Mouse (Mus musculus): Measurements from ENCODE around the gene Ndel1. TPM values are rescaled to one million over a fixed set of nuclear protein-coding genes. Genes with fewer than 3 reads are reported as not detected.
"Not testable (repeated sequence)": the region's sequence is repeated elsewhere in the genome, so short reads cannot be mapped to it uniquely, and the experiment has no call there.

Ndel1 gene
- polyA plus RNA-seq, 1 experiment from 2014 or later = 68.7 TPM

GRCm38 (mm10) chr11:68857329-68857728 is 14.3 kb downstream of the Ndel1 start:
- H3K27ac ChIP-seq = no peak overlapping the region
- H3K27me3 ChIP-seq (ENCODE audit: insufficient read depth, poor library complexity, severe bottlenecking) = no peaks in the 10 kb centered on the region
- no peaks in the 10 kb centered on the region for H3K9me3 ChIP-seq
- H3K4me1 ChIP-seq = peaks cover 11% of the 10 kb centered on the region
- H3K4me3 ChIP-seq = no peak overlapping the region
- no peaks in the 10 kb centered on the region for H3K36me3 ChIP-seq
- WGBS = 71% methylated on average over 3 of the region's 3 CpGs
- no peak for DNase-seq (ENCODE audit: low spot score)

- H3K36me3 ChIP-seq = no peaks in the 10 kb centered on the region
- no peaks in the 10 kb centered on the region for H3K9me3 ChIP-seq
- peaks cover 24% of the 10 kb centered on the region for H3K4me1 ChIP-seq
- no peak overlapping the region for H3K27ac ChIP-seq
- no peak for DNase-seq (ENCODE audit: low spot score)
- no peak overlapping the region for H3K4me3 ChIP-seq
- 86% methylated on average over 3 of the region's 3 CpGs for WGBS
- H3K27me3 ChIP-seq (ENCODE audit: insufficient read depth, poor library complexity, severe bottlenecking) = no peaks in the 10 kb centered on the region
These were observed 17.0 kb downstream of the Ndel1 start for GRCm38 (mm10) chr11:68854621-68855020.

DNA sequence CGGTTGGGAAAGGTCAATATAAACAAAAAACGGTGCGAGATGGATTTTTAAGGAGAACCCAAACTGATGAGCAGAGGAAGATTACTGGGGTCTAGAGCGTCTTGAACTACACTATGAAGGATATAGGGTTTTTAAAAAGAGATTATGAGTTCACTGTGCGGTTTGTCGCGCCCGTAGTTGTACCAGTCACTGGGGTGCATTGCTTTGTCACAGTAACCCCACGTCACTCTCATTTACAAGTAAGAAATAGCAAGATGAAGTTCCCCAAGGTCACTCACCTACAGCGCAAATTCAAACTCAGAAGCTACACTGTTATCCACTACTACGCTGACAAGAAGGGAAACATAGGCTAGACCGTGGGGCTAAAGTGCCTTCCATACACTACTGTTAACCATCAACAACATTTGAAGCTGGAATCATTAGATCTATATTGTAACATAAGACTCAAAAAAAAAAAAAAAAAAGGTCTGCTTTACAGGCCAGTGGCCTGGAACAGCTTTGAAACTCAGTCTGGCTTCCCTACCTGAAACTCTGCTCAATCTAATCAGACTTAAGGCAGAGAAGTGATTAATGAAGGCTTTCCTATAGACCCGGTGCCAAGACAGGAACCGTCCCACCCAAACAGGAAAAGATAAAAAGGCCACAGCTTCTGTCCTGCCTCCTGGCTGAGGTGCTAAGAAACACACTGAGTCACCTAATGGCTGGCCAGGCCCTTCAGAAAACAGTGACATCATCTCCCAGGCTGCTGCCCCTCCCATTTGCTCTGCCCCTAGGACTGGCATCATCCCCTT is 17.9 kb downstream of the Ndel1 start:
- H3K4me3 ChIP-seq = peak overlapping the region; percentile 99
- peaks cover 24% of the 10 kb centered on the region for H3K4me1 ChIP-seq
- H3K27ac ChIP-seq = peak overlapping the region; percentile 97
- no peak for DNase-seq (ENCODE audit: low spot score)
- H3K27me3 ChIP-seq (ENCODE audit: insufficient read depth, poor library complexity, severe bottlenecking) = no peaks in the 10 kb centered on the region
- no peaks in the 10 kb centered on the region for H3K36me3 ChIP-seq
- H3K9me3 ChIP-seq = no peaks in the 10 kb centered on the region
- 27% methylated on average over 14 of the region's 14 CpGs for WGBS

GRCm38 (mm10) chr11:68852932-68853409 is 18.7 kb downstream of the Ndel1 start:
- 0% methylated on average over 42 of the region's 42 CpGs for whole genome bisulfite sequencing
- H3K9me3 ChIP-seq = no peaks in the 10 kb centered on the region
- H3K27ac ChIP-seq = peak overlapping the region; percentile 97
- H3K4me3 ChIP-seq = peak overlapping the region; percentile 99
- no peaks in the 10 kb centered on the region for H3K36me3 ChIP-seq
- H3K4me1 ChIP-seq = peaks cover 24% of the 10 kb centered on the region
- H3K27me3 ChIP-seq (ENCODE audit: insufficient read depth, poor library complexity, severe bottlenecking) = no peaks in the 10 kb centered on the region
- DNase-seq (ENCODE audit: low spot score) = peak; percentile 100

DNA sequence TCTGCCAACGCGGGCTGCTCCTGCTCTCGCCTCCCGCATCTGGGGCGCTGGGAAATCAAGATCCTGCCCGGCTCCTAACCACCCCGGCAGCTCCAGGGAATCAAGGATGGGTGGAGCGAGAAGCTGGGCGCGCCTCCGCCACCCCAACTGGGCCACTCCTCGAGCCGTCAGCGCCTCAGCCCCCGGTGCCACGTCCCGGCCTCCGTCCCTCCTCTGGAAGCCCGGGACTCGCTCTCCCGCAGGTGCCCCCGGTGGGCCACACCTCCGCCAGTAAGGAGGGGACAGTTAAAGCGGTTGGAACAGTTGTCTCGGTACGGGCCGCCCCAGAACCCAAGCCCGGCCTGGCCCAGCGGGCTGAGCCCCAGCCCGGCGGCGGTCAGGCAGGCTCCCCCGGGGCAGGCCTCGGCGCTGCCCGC is 19.2 kb downstream of the Ndel1 start:
- Histone ChIP-seq H3K27me3 (ENCODE audit: insufficient read depth, poor library complexity, severe bottlenecking) (no peaks in the 10 kb centered on the region), H3K4me1 (peaks cover 24% of the 10 kb centered on the region), H3K27ac (peak overlapping the region; percentile 97), H3K9me3 (no peaks in the 10 kb centered on the region), H3K4me3 (peak overlapping the region; percentile 99), H3K36me3 (no peaks in the 10 kb centered on the region)
- WGBS = under 1% methylated on average over 36 of the region's 36 CpGs
- DNase-seq (ENCODE audit: low spot score) = peak; percentile 85

DNA sequence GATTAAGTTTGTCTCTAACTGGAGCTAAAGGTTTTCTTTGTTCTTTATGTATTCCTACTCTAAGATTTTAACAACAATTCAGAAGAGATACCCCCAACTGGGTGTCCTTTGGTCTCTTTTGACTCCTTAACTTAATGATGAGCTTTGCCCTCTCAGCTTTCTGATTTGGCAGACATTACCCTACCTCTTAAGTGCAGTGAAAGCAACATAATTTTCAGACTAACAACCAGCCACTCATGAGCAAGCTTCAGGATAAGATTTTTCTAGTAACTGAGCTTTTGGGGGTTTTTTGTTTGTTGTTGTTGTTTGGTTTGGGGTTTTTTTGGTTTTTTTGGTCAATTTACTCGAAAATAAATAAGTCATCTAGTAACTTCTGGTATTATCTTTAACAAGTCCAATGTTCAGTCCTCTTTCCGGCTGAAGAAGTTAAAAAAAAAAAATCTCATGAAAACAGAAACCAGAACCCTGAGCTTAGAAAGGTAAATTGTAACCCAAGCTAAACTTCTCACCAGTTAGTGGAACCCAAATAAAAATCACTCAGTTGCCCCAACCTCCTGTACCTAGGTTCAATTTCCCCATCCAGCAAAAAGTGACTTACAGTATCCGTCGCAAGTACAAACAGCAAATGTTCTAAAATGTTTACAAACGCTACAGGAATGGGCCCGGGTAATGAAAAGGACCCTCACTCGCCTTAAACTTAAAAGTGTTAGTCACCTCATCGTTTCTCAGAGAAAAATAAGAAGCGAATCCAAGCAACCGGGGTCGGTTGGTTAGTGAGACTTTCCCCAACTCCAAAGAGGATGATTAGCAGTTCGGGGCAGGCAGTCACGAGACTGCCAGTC is 19.8 kb downstream of the Ndel1 start:
- H3K4me3 ChIP-seq = peak overlapping the region; percentile 99
- WGBS = 3% methylated on average over 13 of the region's 13 CpGs
- H3K9me3 ChIP-seq = no peaks in the 10 kb centered on the region
- H3K27me3 ChIP-seq (ENCODE audit: insufficient read depth, poor library complexity, severe bottlenecking) = no peaks in the 10 kb centered on the region
- no peak for DNase-seq (ENCODE audit: low spot score)
- H3K4me1 ChIP-seq = peaks cover 24% of the 10 kb centered on the region
- peak overlapping the region; percentile 97 for H3K27ac ChIP-seq
- H3K36me3 ChIP-seq = no peaks in the 10 kb centered on the region

DNA sequence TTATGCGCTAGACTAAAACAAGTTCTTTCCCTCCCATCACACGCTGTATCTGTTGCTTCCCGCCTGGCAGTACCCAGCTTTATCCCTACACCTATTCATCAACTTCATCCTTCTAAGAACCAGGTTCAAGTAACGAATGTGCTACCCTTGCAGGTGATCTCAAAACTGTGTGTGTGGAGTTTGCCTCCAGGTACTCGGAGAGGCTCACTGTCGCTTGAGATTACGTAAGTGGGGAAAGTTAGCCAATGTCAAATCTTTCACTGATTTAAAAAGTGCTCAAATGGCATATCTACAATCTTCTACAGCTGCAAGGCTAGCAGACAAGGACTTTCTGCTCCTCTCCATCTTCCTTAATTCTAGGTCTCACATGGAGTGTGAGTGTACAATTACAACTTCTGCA is 20.8 kb downstream of the Ndel1 start:
- no peak for DNase-seq (ENCODE audit: low spot score)
- H3K36me3 ChIP-seq = no peaks in the 10 kb centered on the region
- peaks cover 24% of the 10 kb centered on the region for H3K4me1 ChIP-seq
- 0 out of 2 replicates have a peak overlapping the region, but pooled peaks have one; percentile 15 for H3K4me3 ChIP-seq
- 86% methylated on average over 7 of the region's 7 CpGs for WGBS
- H3K27ac ChIP-seq = no peak overlapping the region
- no peaks in the 10 kb centered on the region for H3K27me3 ChIP-seq (ENCODE audit: insufficient read depth, poor library complexity, severe bottlenecking)
- no peaks in the 10 kb centered on the region for H3K9me3 ChIP-seq

DNA sequence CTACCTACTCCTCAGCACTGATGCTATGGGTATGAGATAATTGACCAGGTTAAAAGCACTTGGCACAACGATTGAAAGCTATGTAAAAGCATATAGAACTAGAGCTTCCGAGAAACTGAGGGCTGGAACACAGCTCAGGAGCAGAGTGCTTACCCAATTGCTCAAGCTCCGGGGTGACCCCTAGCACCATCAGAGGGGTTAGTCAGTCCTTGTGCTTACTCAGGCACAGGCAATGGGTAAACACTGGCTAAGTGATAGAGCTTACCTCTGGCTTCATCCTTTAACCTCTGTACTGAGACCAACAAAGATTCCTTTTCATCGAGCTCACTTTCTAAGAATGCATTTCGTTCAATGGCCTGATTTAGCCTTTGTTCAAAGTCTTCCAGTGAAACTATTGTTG is 32.1 kb downstream of the Ndel1 start:
- Histone ChIP-seq H3K27ac (no peak overlapping the region), H3K36me3 (peaks cover 76% of the 10 kb centered on the region), H3K27me3 (ENCODE audit: insufficient read depth, poor library complexity, severe bottlenecking) (no peaks in the 10 kb centered on the region), H3K4me1 (no peaks in the 10 kb centered on the region), H3K4me3 (no peak overlapping the region), H3K9me3 (no peaks in the 10 kb centered on the region)
- DNase-seq (ENCODE audit: low spot score) = no peak
- WGBS = 90% methylated on average over 5 of the region's 5 CpGs

DNA sequence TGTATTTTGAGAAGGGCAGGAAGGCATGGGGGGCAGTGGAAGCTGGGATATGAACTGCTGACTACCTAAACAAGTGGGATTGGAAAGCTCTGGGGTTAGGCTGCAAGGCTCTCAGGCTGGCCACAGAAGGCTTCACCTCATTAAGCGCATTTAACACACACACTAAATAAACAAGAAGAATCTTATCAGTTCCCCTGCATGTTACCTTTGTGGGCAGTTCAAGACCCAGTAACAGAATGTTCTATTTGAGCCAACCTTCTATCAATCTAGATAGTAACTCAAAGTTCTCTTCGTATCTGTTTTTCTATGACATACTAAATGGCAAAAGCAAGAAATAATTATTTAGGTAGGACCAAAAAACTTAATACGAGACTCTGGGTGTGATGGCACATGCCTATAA is 36.6 kb downstream of the Ndel1 start:
- Histone ChIP-seq H3K36me3 (peaks cover 79% of the 10 kb centered on the region), H3K4me3 (no peak overlapping the region), H3K27me3 (ENCODE audit: insufficient read depth, poor library complexity, severe bottlenecking) (no peaks in the 10 kb centered on the region), H3K9me3 (no peaks in the 10 kb centered on the region), H3K27ac (no peak overlapping the region), H3K4me1 (no peaks in the 10 kb centered on the region)
- no peak for DNase-seq (ENCODE audit: low spot score)
- WGBS = 89% methylated on average over 3 of the region's 3 CpGs

- peaks cover 75% of the 10 kb centered on the region for H3K36me3 ChIP-seq
- no peak overlapping the region for H3K4me3 ChIP-seq
- no peaks in the 10 kb centered on the region for H3K4me1 ChIP-seq
- no peaks in the 10 kb centered on the region for H3K9me3 ChIP-seq
- no peak overlapping the region for H3K27ac ChIP-seq
- DNase-seq (ENCODE audit: low spot score) = no peak
- no peaks in the 10 kb centered on the region for H3K27me3 ChIP-seq (ENCODE audit: insufficient read depth, poor library complexity, severe bottlenecking)
These were observed 38.1 kb downstream of the Ndel1 start for GRCm38 (mm10) chr11:68833593-68833992.

DNA sequence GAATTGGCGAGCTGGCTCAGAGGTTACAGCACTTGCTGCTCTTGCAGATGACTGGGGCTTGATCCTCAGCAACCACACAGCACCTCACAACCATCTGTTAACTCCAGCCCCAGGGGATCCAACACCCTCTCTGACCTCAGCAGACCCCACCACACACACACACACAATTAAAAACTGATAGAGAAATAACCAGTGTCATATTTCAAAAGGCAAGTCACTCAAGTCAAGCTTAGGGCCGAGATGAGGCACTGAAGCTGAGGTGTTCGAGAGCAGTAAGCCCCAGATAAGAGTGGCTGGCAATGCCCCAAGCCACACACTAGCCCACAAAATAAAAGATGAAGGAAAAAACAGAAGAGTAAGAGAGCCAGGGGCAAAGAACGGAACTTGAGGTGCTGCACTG is 38.9 kb downstream of the Ndel1 start:
- Histone ChIP-seq H3K4me1 (no peaks in the 10 kb centered on the region), H3K4me3 (no peak overlapping the region), H3K27me3 (ENCODE audit: insufficient read depth, poor library complexity, severe bottlenecking) (no peaks in the 10 kb centered on the region), H3K36me3 (peaks cover 79% of the 10 kb centered on the region), H3K27ac (no peak overlapping the region), H3K9me3 (no peaks in the 10 kb centered on the region)
- 57% methylated on average over 4 of the region's 4 CpGs for WGBS
- no peak for DNase-seq (ENCODE audit: low spot score)

DNA sequence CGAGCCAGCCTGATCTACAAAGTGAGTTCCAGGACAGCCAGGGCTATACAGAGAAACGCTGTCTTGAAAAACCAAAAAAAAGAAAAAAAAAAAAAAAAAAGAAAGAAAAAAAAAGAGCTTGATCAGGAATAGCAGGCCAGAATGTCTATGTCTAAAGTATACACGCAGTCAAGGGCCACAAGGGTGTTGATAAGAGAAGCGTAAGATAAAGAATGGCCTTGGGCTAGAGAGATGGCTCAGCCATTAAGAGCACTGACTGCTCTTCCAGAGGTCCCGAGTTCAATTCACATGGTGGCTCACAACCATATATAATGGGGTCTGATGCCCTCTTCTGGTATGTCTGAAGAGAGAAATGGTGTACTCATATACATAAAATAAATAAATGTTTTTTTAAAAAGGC is 40.1 kb downstream of the Ndel1 start:
- H3K36me3 ChIP-seq = peaks cover 81% of the 10 kb centered on the region
- DNase-seq (ENCODE audit: low spot score); H3K9me3 ChIP-seq; H3K27me3 ChIP-seq (ENCODE audit: insufficient read depth, poor library complexity, severe bottlenecking); H3K27ac ChIP-seq; H3K4me1 ChIP-seq; H3K4me3 ChIP-seq: not testable (repeated sequence)
- WGBS = 73% methylated on average over 5 of the region's 5 CpGs

- no peak overlapping the region for H3K4me3 ChIP-seq
- H3K27ac ChIP-seq = no peak overlapping the region
- DNase-seq (ENCODE audit: low spot score) = no peak
- no peaks in the 10 kb centered on the region for H3K27me3 ChIP-seq (ENCODE audit: insufficient read depth, poor library complexity, severe bottlenecking)
- WGBS = 74% methylated on average over 3 of the region's 3 CpGs
- H3K4me1 ChIP-seq = no peaks in the 10 kb centered on the region
- peaks cover 69% of the 10 kb centered on the region for H3K36me3 ChIP-seq
- H3K9me3 ChIP-seq = no peaks in the 10 kb centered on the region
These were observed 44.9 kb downstream of the Ndel1 start for GRCm38 (mm10) chr11:68826735-68827134.
